Mouse (Mus musculus) stomach, embryonic 16.5 days (tissue): ENCODE measurements at regions not wholly inside any gene's neighbourhood (a gene's known extent, or its start where the extent isn't known, plus 50 kb on each side); places are given as distances from the start of the nearest gene placed in this dataset.

Experiments
- ATAC-seq: fragments of 200-750 bp; cut with Nextera tagmentation; 2 replicates; pipeline ENCODE4 v1.8.0; 2017; ENCODE audit warnings: moderate number of reproducible peaks, moderate TSS enrichment; ENCODE audit not compliant: insufficient read depth, low FRiP score
- H3K27ac ChIP-seq: fragments of 300-500 bp; sonication (generic); 2 replicates; pipeline ENCODE4 v1.5.1; 2014; ENCODE audit warnings: low read length
- H3K27me3 ChIP-seq: fragments of 300-500 bp; sonication (generic); 2 replicates; pipeline ENCODE4 v1.6.1; 2014; ENCODE audit warnings: low read length, control low read depth, mixed read lengths; ENCODE audit not compliant: control insufficient read depth, insufficient read depth
- H3K36me3 ChIP-seq: fragments of 300-500 bp; sonication (generic); 2 replicates; pipeline ENCODE4 v1.6.1; 2014; ENCODE audit warnings: low read length; ENCODE audit not compliant: control insufficient read depth, insufficient read depth
- H3K4me1 ChIP-seq: fragments of 300-500 bp; sonication (generic); 2 replicates; pipeline ENCODE4 v1.6.1; 2014; ENCODE audit warnings: low read length, control low read depth, mixed read lengths; ENCODE audit not compliant: control insufficient read depth, insufficient read depth
- H3K4me2 ChIP-seq: fragments of 300-500 bp; sonication (generic); 2 replicates; pipeline ENCODE4 v1.6.1; 2014; ENCODE audit warnings: low read depth, low read length, mixed read lengths
- H3K4me3 ChIP-seq: fragments of 300-500 bp; sonication (generic); replicated peaks from 2 replicates; pipeline ENCODE4 v1.5.1; 2014; ENCODE audit warnings: mild to moderate bottlenecking, low read length
- H3K9ac ChIP-seq: fragments of 300-500 bp; sonication (generic); 2 replicates; pipeline ENCODE4 v1.6.1; 2014; ENCODE audit warnings: low read length
- H3K9me3 ChIP-seq: fragments of 300-500 bp; sonication (generic); replicated peaks from 2 replicates; pipeline ENCODE4 v1.6.1; 2016; ENCODE audit warnings: low read length, control low read depth; ENCODE audit not compliant: control insufficient read depth
- WGBS: fragments of 180-500 bp; shearing (Covaris S2); extraction: QIAGEN DNeasy Blood & Tissue Kit; methylation state at CpG from one replicate; pipeline ENCODE4 v1.1.7; 2014; 5-methylcytosine and 5-hydroxymethylcytosine counted together

- Histone ChIP-seq H3K36me3 (no peaks in the 10 kb centered on the region), H3K27ac (no peak overlapping the region), H3K4me1 (peaks cover 13% of the 10 kb centered on the region; the same call in 1 of the 2 replicates), H3K9ac (no peak overlapping the region), H3K4me3 (no peak overlapping the region), H3K4me2 (no peak overlapping the region), H3K27me3 (no peaks in the 10 kb centered on the region), H3K9me3 (no peaks in the 10 kb centered on the region)
- 86% methylated on average over 2 of the region's 2 CpGs for WGBS
- ATAC-seq: no peak
These were observed 154.4 kb upstream of the Sulf2 start for GRCm38 (mm10) chr2:166309882-166310281.

GRCm38 (mm10) chr2:166307551-166307950, 152.1 kb upstream of the Sulf2 start:
- H3K9me3 ChIP-seq: no peaks in the 10 kb centered on the region
- H3K4me1 ChIP-seq: peaks cover 13% of the 10 kb centered on the region; the same call in 1 of the 2 replicates
- H3K27me3 ChIP-seq: no peaks in the 10 kb centered on the region
- H3K4me2 ChIP-seq: no peak overlapping the region
- no peaks in the 10 kb centered on the region for H3K36me3 ChIP-seq
- no peak overlapping the region for H3K4me3 ChIP-seq
- H3K9ac ChIP-seq: no peak overlapping the region
- no peak for ATAC-seq
- no peak overlapping the region for H3K27ac ChIP-seq
- 69% methylated on average over 13 of the region's 13 CpGs for WGBS

- H3K4me1 ChIP-seq: peaks cover 13% of the 10 kb centered on the region; the same call in 1 of the 2 replicates
- H3K27me3 ChIP-seq: no peaks in the 10 kb centered on the region
- H3K4me2 ChIP-seq: no peak overlapping the region
- 57% methylated on average over 30 of the region's 30 CpGs for WGBS
- H3K9ac ChIP-seq: peak overlapping the region; percentile 47; the same call in 1 of the 2 replicates
- H3K27ac ChIP-seq: peak overlapping the region; percentile 83
- no peak overlapping the region for H3K4me3 ChIP-seq
- H3K9me3 ChIP-seq: no peaks in the 10 kb centered on the region
- peak; percentile 65 for ATAC-seq
- H3K36me3 ChIP-seq: no peaks in the 10 kb centered on the region
These were observed 149.9 kb upstream of the Sulf2 start for GRCm38 (mm10) chr2:166305044-166306002.

- Histone ChIP-seq H3K4me2 (no peak overlapping the region), H3K36me3 (no peaks in the 10 kb centered on the region), H3K27ac (no peak overlapping the region), H3K9me3 (no peaks in the 10 kb centered on the region), H3K9ac (no peak overlapping the region), H3K27me3 (no peaks in the 10 kb centered on the region), H3K4me3 (no peak overlapping the region), H3K4me1 (peaks cover 13% of the 10 kb centered on the region; the same call in 1 of the 2 replicates)
- no peak for ATAC-seq
- WGBS: 49% methylated on average over 2 of the region's 2 CpGs
These were observed 148.4 kb upstream of the Sulf2 start for GRCm38 (mm10) chr2:166303854-166304253.

- H3K9me3 ChIP-seq: no peaks in the 10 kb centered on the region
- no peaks in the 10 kb centered on the region for H3K27me3 ChIP-seq
- no peak overlapping the region for H3K9ac ChIP-seq
- no peak overlapping the region for H3K4me2 ChIP-seq
- peak overlapping the region; percentile 12; the same call in 1 of the 2 replicates for H3K27ac ChIP-seq
- 56% methylated on average over 9 of the region's 9 CpGs for WGBS
- H3K4me3 ChIP-seq: no peak overlapping the region
- H3K36me3 ChIP-seq: no peaks in the 10 kb centered on the region
- ATAC-seq: no peak
- H3K4me1 ChIP-seq: peaks cover 8% of the 10 kb centered on the region; the same call in 1 of the 2 replicates
These were observed 145.7 kb upstream of the Sulf2 start for GRCm38 (mm10) chr2:166301161-166301560.

- Histone ChIP-seq H3K4me2 (no peak overlapping the region), H3K27ac (peak overlapping the region; percentile 53), H3K4me1 (peaks cover 12% of the 10 kb centered on the region; the same call in 1 of the 2 replicates), H3K27me3 (no peaks in the 10 kb centered on the region), H3K9me3 (no peaks in the 10 kb centered on the region), H3K36me3 (no peaks in the 10 kb centered on the region), H3K4me3 (no peak overlapping the region), H3K9ac (peak overlapping the region; percentile 23; the same call in 1 of the 2 replicates)
- ATAC-seq: peak; percentile 48; the same call in 1 of the 2 replicates
- 42% methylated on average over 10 of the region's 10 CpGs for WGBS
These were observed 139.2 kb upstream of the Sulf2 start for GRCm38 (mm10) chr2:166294672-166295071.

GRCm38 (mm10) chr2:166292987-166293386, 137.5 kb upstream of the Sulf2 start:
- no peak overlapping the region for H3K9ac ChIP-seq
- no peaks in the 10 kb centered on the region for H3K36me3 ChIP-seq
- no peak overlapping the region for H3K27ac ChIP-seq
- ATAC-seq: no peak
- no peak overlapping the region for H3K4me2 ChIP-seq
- no peaks in the 10 kb centered on the region for H3K9me3 ChIP-seq
- no peaks in the 10 kb centered on the region for H3K27me3 ChIP-seq
- H3K4me1 ChIP-seq: peaks cover 12% of the 10 kb centered on the region; the same call in 1 of the 2 replicates
- no peak overlapping the region for H3K4me3 ChIP-seq
- 69% methylated on average over 6 of the region's 6 CpGs for WGBS

GRCm38 (mm10) chr2:166291266-166291665, 135.8 kb upstream of the Sulf2 start:
- Histone ChIP-seq H3K27ac (peak overlapping the region; percentile 4; the same call in 1 of the 2 replicates), H3K36me3 (no peaks in the 10 kb centered on the region), H3K4me3 (no peak overlapping the region), H3K27me3 (no peaks in the 10 kb centered on the region), H3K9me3 (no peaks in the 10 kb centered on the region), H3K9ac (peak overlapping the region; percentile 31; the same call in 1 of the 2 replicates), H3K4me2 (no peak overlapping the region), H3K4me1 (peaks cover 12% of the 10 kb centered on the region; the same call in 1 of the 2 replicates)
- 23% methylated on average over 6 of the region's 6 CpGs for WGBS
- ATAC-seq: peak; percentile 59; the same call in 1 of the 2 replicates

GRCm38 (mm10) chr2:166290826-166291225, 135.4 kb upstream of the Sulf2 start:
- no peak overlapping the region for H3K4me3 ChIP-seq
- peaks cover 12% of the 10 kb centered on the region; the same call in 1 of the 2 replicates for H3K4me1 ChIP-seq
- no peak overlapping the region for H3K27ac ChIP-seq
- H3K9ac ChIP-seq: no peak overlapping the region; the same call in 1 of the 2 replicates
- H3K27me3 ChIP-seq: no peaks in the 10 kb centered on the region
- H3K36me3 ChIP-seq: no peaks in the 10 kb centered on the region
- 49% methylated on average over 9 of the region's 9 CpGs for WGBS
- no peak overlapping the region for H3K4me2 ChIP-seq
- no peaks in the 10 kb centered on the region for H3K9me3 ChIP-seq
- ATAC-seq: no peak
